Comparison of ENCODE assay signal across 23 mouse cellular contexts in the genomic region with DNA sequence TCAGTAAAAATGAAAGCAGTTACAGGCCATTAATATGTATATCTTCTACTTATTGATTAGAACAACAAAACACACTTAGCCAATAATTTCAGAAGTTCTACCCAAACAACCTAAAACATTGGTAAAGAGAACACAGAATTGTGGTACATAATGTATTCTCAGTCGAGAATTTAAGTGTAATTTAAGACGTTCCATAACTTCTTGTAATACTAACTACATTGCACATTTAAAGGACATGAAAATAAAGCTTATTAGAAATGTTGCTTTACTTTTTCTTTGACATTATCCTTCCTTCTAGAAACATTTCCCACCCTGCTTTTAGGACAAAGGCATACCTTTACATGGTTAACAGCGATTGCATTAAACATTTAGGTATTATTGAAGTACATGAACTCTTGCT. TPM values are rescaled to one million over a fixed set of nuclear protein-coding genes. Genes with fewer than 3 reads are reported as not detected.
DNase-seq lines count a peak whose midpoint lies in the region; ATAC-seq and TF ChIP-seq lines count a peak whose summit lies in the region.
"Had no signal": no experiment of that assay in that cellular context is flagged by ENCODE, and none has a peak within 500 bp of the region (broad histone marks: within the 10 kb centered on the region; RNA-seq: fewer than 3 reads in every experiment).

No protein-coding gene starts in this region.

- H3K27ac ChIP-seq in liver, adult 2 months (replicated peaks; ENCODE audit: insufficient read depth, low read depth, low read length): no peak overlapping the region
- H3K27ac ChIP-seq in liver, embryonic 11.5 days (ENCODE audit: low read depth, low read length): no peak overlapping the region
- no peak overlapping the region for H3K27ac ChIP-seq in limb, embryonic 13.5 days
- H3K27ac ChIP-seq: intestine, embryonic 15.5 days; liver, embryonic 12.5 days had no signal

- H3K27me3 ChIP-seq in liver, adult 2 months (ENCODE audit: control insufficient read depth, insufficient read depth, low read length): peaks cover 27% of the 10 kb centered on the region
- H3K27me3 ChIP-seq in liver, embryonic 11.5 days (replicated peaks; ENCODE audit: control insufficient read depth, insufficient read depth, low read length): peaks cover 56% of the 10 kb centered on the region
- peaks cover 40% of the 10 kb centered on the region for H3K27me3 ChIP-seq in limb, embryonic 13.5 days

- peak; percentile 22 for DNase-seq in liver, adult 2 months (ENCODE audit: extremely low read depth, low read depth, low spot score)
- DNase-seq in liver, embryonic 11.5 days (ENCODE audit: low spot score): no peak
- DNase-seq in 3T3-L1 (ENCODE audit: low read depth, low spot score) (peak; percentile 20), A20 (ENCODE audit: low read depth, low spot score) (peak; percentile 58)
- no peak for DNase-seq in adrenal gland, postnatal 14 days
- DNase-seq in cerebellum, adult 8-10 months: no peak
- DNase-seq: adrenal gland, postnatal 36 days; gastrocnemius, postnatal 10 days; heart, adult 11 months; heart, postnatal 14 days; lung, adult 2 months; lung, postnatal 36 days; right cerebral cortex, postnatal 4 days; thymus, adult 2 months had no signal

- H3K4me1 ChIP-seq in liver, adult 2 months (ENCODE audit: control insufficient read depth, insufficient read depth, low read length): peaks cover 5% of the 10 kb centered on the region
- peaks cover 3% of the 10 kb centered on the region; the same call in 1 of the 2 replicates for H3K4me1 ChIP-seq in liver, embryonic 11.5 days (replicated peaks; ENCODE audit: control insufficient read depth, insufficient read depth, low read length)
- peaks cover 24% of the 10 kb centered on the region; the same call in 1 of the 2 replicates for H3K4me1 ChIP-seq in limb, embryonic 13.5 days

- H3K9me3 ChIP-seq in liver, embryonic 11.5 days (ENCODE audit: control insufficient read depth, low read length): no peaks in the 10 kb centered on the region
- no peaks in the 10 kb centered on the region for H3K9me3 ChIP-seq in limb, embryonic 13.5 days
- H3K9me3 ChIP-seq: embryonic facial prominence, embryonic 13.5 days; heart, embryonic 12.5 days; intestine, embryonic 15.5 days; liver, embryonic 12.5 days had no signal

- no peak for TF ChIP-seq CTCF in liver, adult 2 months (IDR thresholded peaks at IDR 0.05; ENCODE audit: low read depth, low read length)

- H3K9ac ChIP-seq in liver, adult 2 months (ENCODE audit: low read depth, low read length): no peak overlapping the region
- H3K9ac ChIP-seq in liver, embryonic 11.5 days (ENCODE audit: low read depth, low read length): no peak overlapping the region
- H3K9ac ChIP-seq in limb, embryonic 13.5 days: no peak overlapping the region
- H3K9ac ChIP-seq: heart, embryonic 12.5 days; hindbrain, embryonic 14.5 days; intestine, embryonic 15.5 days; liver, embryonic 12.5 days had no signal

- H3K4me3 ChIP-seq in liver, adult 2 months (ENCODE audit: insufficient read depth, low read depth, low read length): no peak overlapping the region
- H3K4me3 ChIP-seq in liver, embryonic 11.5 days (ENCODE audit: low read depth, low read length): no peak overlapping the region
- H3K4me3 ChIP-seq in limb, embryonic 13.5 days: 0 out of 2 replicates have a peak overlapping the region, but pooled peaks have one; percentile 4
- H3K4me3 ChIP-seq: intestine, embryonic 15.5 days; liver, embryonic 12.5 days had no signal

- no peak for ATAC-seq in liver, embryonic 11.5 days (replicated peaks; ENCODE audit: low FRiP score)
- no peak for ATAC-seq in limb, embryonic 13.5 days (ENCODE audit: low FRiP score, low read depth)
- ATAC-seq: intestine, embryonic 15.5 days; liver, embryonic 12.5 days had no signal

- peaks cover 6% of the 10 kb centered on the region; the same call in 1 of the 2 replicates for H3K79me2 ChIP-seq in liver, adult 2 months (ENCODE audit: control insufficient read depth, insufficient read depth, low read length)

- H3K4me2 ChIP-seq in liver, embryonic 11.5 days: no peak overlapping the region
- peak overlapping the region; percentile 19; the same call in 1 of the 2 replicates for H3K4me2 ChIP-seq in limb, embryonic 13.5 days (replicated peaks)
- H3K4me2 ChIP-seq: intestine, embryonic 15.5 days had no signal

- no peak for TF ChIP-seq POLR2A in liver, adult 2 months (IDR thresholded peaks at IDR 0.05; ENCODE audit: extremely low read depth, insufficient read depth, low read length)

- WGBS in liver, adult 2 months: 17% methylated on average over 3 of the region's 3 CpGs
- 15% methylated on average over 3 of the region's 3 CpGs for WGBS in liver, embryonic 11.5 days
- WGBS in limb, embryonic 13.5 days: 17% methylated on average over 3 of the region's 3 CpGs

- no peaks in the 10 kb centered on the region for H3K36me3 ChIP-seq in liver, adult 2 months (ENCODE audit: control insufficient read depth, insufficient read depth, low read length)
- no peaks in the 10 kb centered on the region for H3K36me3 ChIP-seq in liver, embryonic 11.5 days (ENCODE audit: control insufficient read depth, insufficient read depth, low read length)
- no peaks in the 10 kb centered on the region for H3K36me3 ChIP-seq in limb, embryonic 13.5 days
- H3K36me3 ChIP-seq: embryonic facial prominence, embryonic 13.5 days; heart, embryonic 12.5 days; intestine, embryonic 15.5 days; liver, embryonic 12.5 days had no signal

RNA-seq across cellular contexts. Expression of gene Shox2, which starts 1.9 kb away (rescaled TPM):
- not detected in 2 replicates for total RNA-seq in liver, adult 2 months (2014; rRNA removed)
- not detected in 2 replicates for polyA plus RNA-seq in liver, adult 2 months (2012; rRNA removed)
- 1.1 and 2.9 TPM in 2 replicates for polyA plus RNA-seq in liver, embryonic 11.5 days (2014; fragmentation: Nextera tagmentation; extraction: Ambion mirVana)
- polyA plus RNA-seq in limb, embryonic 13.5 days (2015; fragmentation: Nextera tagmentation; extraction: Ambion mirVana): 61.6 and 65.2 TPM in 2 replicates
- total RNA-seq in adrenal gland, postnatal 14 days (2021): 1.5 and 2.2 TPM in 2 replicates
- total RNA-seq: common myeloid progenitor, adult 5-6 weeks; left cerebral cortex, postnatal 10 days; megakaryocyte-erythroid progenitor cell, adult 5-6 weeks had no signal

RNA-seq across cellular contexts. Expression of gene Rsrc1, which starts 2.3 kb away (rescaled TPM):
- 11.5 and 15.0 TPM in 2 replicates for total RNA-seq in liver, adult 2 months (2014; rRNA removed)
- polyA plus RNA-seq in liver, adult 2 months (2012; rRNA removed): 2.0 and 2.3 TPM in 2 replicates
- polyA plus RNA-seq in liver, embryonic 11.5 days (2014; fragmentation: Nextera tagmentation; extraction: Ambion mirVana): 27.4 and 32.7 TPM in 2 replicates
- polyA plus RNA-seq in limb, embryonic 13.5 days (2015; fragmentation: Nextera tagmentation; extraction: Ambion mirVana): 44.8 and 46.7 TPM in 2 replicates
- total RNA-seq in adrenal gland, postnatal 14 days (2021): 26.3 and 31.2 TPM in 2 replicates

Comparison
In these comparisons a context has a peak if more than half of its experiments do, and no peak if none do; other contexts are left out.
1. DNase-seq: peak in liver, adult 2 months (single experiment), 3T3-L1 (single experiment) and A20 (single experiment); none in liver, embryonic 11.5 days (single experiment), adrenal gland, postnatal 14 days (single experiment) and cerebellum, adult 8-10 months (single experiment).
2. RNA of gene Shox2, which starts 1.9 kb away (polyA plus RNA-seq): 61.6 to 65.2 TPM in limb, embryonic 13.5 days; 1.1 to 2.9 TPM in liver, embryonic 11.5 days and not detected in liver, adult 2 months; every median in the first group is over 10 times any median in the second.